Mouse (Mus musculus) heart, adult 2 months (tissue): Measurements from ENCODE around the gene Ntn1. TPM values are rescaled to one million over a fixed set of nuclear protein-coding genes. Genes with fewer than 3 reads are reported as not detected.

Source experiments
- DNase-seq, 2 experiments: peaks; one replicate each; pipeline ENCODE4 v3.0.0; 2021
- H3K27ac ChIP-seq: fragments of 200-600 bp; 2 replicates; pipeline ENCODE4 v1.8.1; 2022
- H3K27me3 ChIP-seq: fragments of 200-500 bp; 2 replicates; pipeline ENCODE4 v1.6.1; 2012; ENCODE audit warnings: mild to moderate bottlenecking, low read length, inconsistent platforms, mixed read lengths; ENCODE audit not compliant: control insufficient read depth, insufficient read depth
- H3K36me3 ChIP-seq: fragments of 200-500 bp; 2 replicates; pipeline ENCODE4 v1.6.1; 2012; ENCODE audit warnings: low read length, inconsistent platforms; ENCODE audit not compliant: control insufficient read depth, insufficient read depth
- H3K4me1 ChIP-seq: fragments of 200-500 bp; 2 replicates; pipeline ENCODE4 v1.6.1; 2011; ENCODE audit warnings: low read length; ENCODE audit not compliant: control insufficient read depth, insufficient read depth
- H3K4me3 ChIP-seq: fragments of 200-600 bp; 2 replicates; pipeline ENCODE4 v1.8.1; 2022
- H3K79me2 ChIP-seq: fragments of 200-500 bp; replicated peaks from 2 replicates; pipeline ENCODE4 v1.6.1; 2012; ENCODE audit warnings: mild to moderate bottlenecking, inconsistent platforms, low read length, moderate library complexity, mixed read lengths; ENCODE audit not compliant: control insufficient read depth, insufficient read depth
- H3K9ac ChIP-seq: fragments of 200-500 bp; 2 replicates; pipeline ENCODE4 v1.6.1; 2012; ENCODE audit warnings: low read depth, mild to moderate bottlenecking, control low read depth, inconsistent platforms, low read length, mixed read lengths
- CTCF ChIP-seq: fragments of 200-600 bp; IDR thresholded peaks from 2 replicates; pipeline ENCODE4 v1.8.1; 2022; ENCODE audit warnings: antibody characterized with exemption, mild to moderate bottlenecking, moderate library complexity
- EP300 ChIP-seq: fragments of 200-500 bp; IDR thresholded peaks from 2 replicates; pipeline ENCODE4 v1.6.1; 2011; ENCODE audit warnings: low read depth, low read length, control low read depth; ENCODE audit not compliant: insufficient read depth
- POLR2A ChIP-seq: fragments of 200-500 bp; IDR thresholded peaks from 2 replicates; pipeline ENCODE4 v1.6.1; 2011; ENCODE audit warnings: mild to moderate bottlenecking, low read depth, low read length, control low read depth; ENCODE audit not compliant: insufficient read depth
- WGBS: fragments of 180-500 bp; shearing (Covaris S2); methylation state at CpG from one replicate; pipeline ENCODE4 v1.1.7; 2018; 5-methylcytosine and 5-hydroxymethylcytosine counted together
- intact Hi-C: fragments of 180-260 bp; cut with DNase I; formaldehyde crosslinking; loops from one replicate; pipeline ENCODE4 v1.15.1; 2025
- polyA plus RNA-seq: library from polyadenylated mRNA; depleted of rRNA; stranded (reverse); fragments of >200 nt; gene quantifications from 2 replicates; pipeline ENCODE4 v1.2.3, GENCODE M21; 2012
- total RNA-seq, 2 experiments: library from RNA; stranded (reverse); gene quantifications; 2 replicates each; pipeline ENCODE4 v1.2.3; 2021

Ntn1 gene
- total and polyA plus RNA-seq, 3 experiments = 32.4 to 70.5 (median 55.1) TPM

- TF ChIP-seq EP300 (no peak), POLR2A (no peak), CTCF (no peak)
- 11% methylated on average over 27 of the region's 27 CpGs for WGBS
- H3K4me1 ChIP-seq = peaks cover 8% of the 10 kb centered on the region
- no peaks in the 10 kb centered on the region for H3K36me3 ChIP-seq
- H3K9ac ChIP-seq = peak overlapping the region; percentile 94
- intact Hi-C loops = loop anchor here (10.0 kb wide), 1 partner anchor 60 kb away; no protein-coding TSS in a partner anchor
- peak overlapping the region; percentile 64 for H3K4me3 ChIP-seq
- H3K27me3 ChIP-seq = peaks cover 4% of the 10 kb centered on the region
- H3K79me2 ChIP-seq = no peaks in the 10 kb centered on the region
- H3K27ac ChIP-seq = no peak overlapping the region
- no peak for DNase-seq
These were observed 16.0 kb downstream of the Ntn1 start for GRCm38 (mm10) chr11:68384592-68385020.

GRCm38 (mm10) chr11:68384131-68384530, 16.5 kb downstream of the Ntn1 start:
- 53% methylated on average over 12 of the region's 12 CpGs for WGBS
- H3K4me1 ChIP-seq = peaks cover 8% of the 10 kb centered on the region

GRCm38 (mm10) chr11:68383519-68383918, 17.1 kb downstream of the Ntn1 start:
- H3K9ac ChIP-seq = no peak overlapping the region
- WGBS = 77% methylated on average over 10 of the region's 10 CpGs
- no peaks in the 10 kb centered on the region for H3K36me3 ChIP-seq
- peaks cover 7% of the 10 kb centered on the region for H3K4me1 ChIP-seq
- DNase-seq = no peak
- peaks cover 4% of the 10 kb centered on the region for H3K27me3 ChIP-seq
- no peak overlapping the region for H3K4me3 ChIP-seq
- intact Hi-C loops = loop anchor here (10.0 kb wide), 1 partner anchor 59 kb away; no protein-coding TSS in a partner anchor
- H3K79me2 ChIP-seq = no peaks in the 10 kb centered on the region
- TF ChIP-seq POLR2A (no peak), EP300 (no peak)
- no peak overlapping the region for H3K27ac ChIP-seq

More at GRCm38 (mm10) chr11:68384131-68384530, 16.5 kb downstream of the Ntn1 start:
- Histone ChIP-seq H3K4me3 (no peak overlapping the region), H3K27me3 (peaks cover 4% of the 10 kb centered on the region), H3K27ac (no peak overlapping the region), H3K79me2 (no peaks in the 10 kb centered on the region), H3K9ac (no peak overlapping the region), H3K36me3 (no peaks in the 10 kb centered on the region)
- no peak for TF ChIP-seq EP300
- no peak for TF ChIP-seq CTCF
- no peak for TF ChIP-seq POLR2A
- DNase-seq = no peak
- intact Hi-C loops = loop anchor here (10.0 kb wide), 1 partner anchor 59 kb away; no protein-coding TSS in a partner anchor

DNA sequence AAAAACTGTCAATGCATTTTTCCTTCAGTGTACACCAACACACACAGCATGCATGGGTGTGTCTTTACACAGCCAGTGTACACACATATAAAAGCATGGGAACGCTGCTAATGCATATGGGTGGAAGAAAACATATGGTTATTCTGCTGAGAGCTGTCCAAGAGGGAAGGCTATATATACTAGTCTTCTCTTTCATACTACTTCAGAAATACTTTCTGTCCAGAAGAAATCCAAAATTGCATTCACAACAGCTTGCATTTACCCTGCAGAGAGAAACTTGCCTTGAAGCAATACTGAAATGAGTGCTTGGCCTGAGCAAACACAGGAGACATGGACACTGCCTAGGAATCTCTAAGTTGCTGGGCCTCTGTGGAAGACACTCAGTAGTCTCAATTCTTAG, 18.8 kb downstream of the Ntn1 start:
- TF ChIP-seq EP300 (no peak), POLR2A (no peak), CTCF (no peak)
- WGBS = 93% methylated on average over 1 of the region's 1 CpGs
- no peaks in the 10 kb centered on the region for H3K36me3 ChIP-seq
- H3K27me3 ChIP-seq = peaks cover 4% of the 10 kb centered on the region
- intact Hi-C loops = loop anchor here (10.0 kb wide), 1 partner anchor 57 kb away; no protein-coding TSS in a partner anchor
- no peak overlapping the region for H3K27ac ChIP-seq
- DNase-seq = no peak
- no peak overlapping the region for H3K9ac ChIP-seq
- H3K79me2 ChIP-seq = no peaks in the 10 kb centered on the region
- no peak overlapping the region for H3K4me3 ChIP-seq
- H3K4me1 ChIP-seq = no peaks in the 10 kb centered on the region; the same call in 1 of the 2 replicates

DNA sequence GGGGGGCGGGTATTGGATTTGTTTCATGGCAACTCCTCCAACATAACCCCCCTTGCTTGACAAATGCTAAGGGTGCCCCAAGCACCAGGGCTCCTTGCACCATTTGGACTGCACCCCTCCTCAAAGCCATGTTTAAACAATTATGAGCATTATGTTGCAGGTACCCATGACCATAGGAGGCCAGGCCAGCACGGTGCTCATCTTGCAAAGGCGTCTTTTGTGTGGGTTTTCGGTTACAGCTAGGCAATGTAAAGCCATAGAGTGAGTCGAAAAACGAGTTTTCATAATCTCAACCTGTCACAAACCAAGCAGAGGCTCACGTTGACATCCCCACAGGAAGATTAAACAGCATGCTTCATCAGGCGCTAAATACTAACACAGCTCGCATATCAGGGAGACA, 19.3 kb downstream of the Ntn1 start:
- intact Hi-C loops = loop anchor here (10.0 kb wide), 1 partner anchor 57 kb away; no protein-coding TSS in a partner anchor
- Histone ChIP-seq H3K27ac (no peak overlapping the region), H3K27me3 (peaks cover 4% of the 10 kb centered on the region), H3K9ac (no peak overlapping the region), H3K36me3 (no peaks in the 10 kb centered on the region), H3K4me3 (no peak overlapping the region), H3K79me2 (no peaks in the 10 kb centered on the region), H3K4me1 (peaks cover 3% of the 10 kb centered on the region)
- WGBS = 86% methylated on average over 9 of the region's 9 CpGs
- no peak for TF ChIP-seq POLR2A
- TF ChIP-seq EP300 = no peak
- TF ChIP-seq CTCF = no peak
- DNase-seq = no peak

GRCm38 (mm10) chr11:68378946-68379764, 21.5 kb downstream of the Ntn1 start:
- intact Hi-C loops = no loop called here
- DNase-seq = no peak
- H3K36me3 ChIP-seq = no peaks in the 10 kb centered on the region
- H3K4me3 ChIP-seq = no peak overlapping the region
- no peaks in the 10 kb centered on the region for H3K27me3 ChIP-seq
- WGBS = 41% methylated on average over 16 of the region's 16 CpGs
- peaks cover 3% of the 10 kb centered on the region for H3K4me1 ChIP-seq
- TF ChIP-seq CTCF (no peak), EP300 (no peak), POLR2A (no peak)
- H3K27ac ChIP-seq = no peak overlapping the region
- H3K79me2 ChIP-seq = no peaks in the 10 kb centered on the region
- H3K9ac ChIP-seq = peak overlapping the region; percentile 28; the same call in 1 of the 2 replicates
